Mouse (Mus musculus): ENCODE data around the gene Gm45837.

- TF ChIP-seq POLR2A (IDR thresholded peaks at IDR 0.05; ENCODE audit: control insufficient read depth, extremely low read depth, insufficient read depth, low read length, poor library complexity) (no peak), CTCF (IDR thresholded peaks at IDR 0.05; ENCODE audit: borderline replicate concordance, control insufficient read depth, extremely low read depth, insufficient read depth, low read length, poor library complexity) (no peak)
These were observed 137.0 kb downstream of the Gm45837 start for GRCm38 (mm10) chr7:101547651-101548050.
